Mouse (Mus musculus) cerebellum, adult 2 months (tissue): ENCODE results near the gene Mrps7. TPM values are rescaled to one million over a fixed set of nuclear protein-coding genes. Genes with fewer than 3 reads are reported as not detected.

Experiments used
- DNase-seq, 2 experiments: peaks; one replicate each; pipeline ENCODE4 v3.0.0; 2021
- H3K27ac ChIP-seq: fragments of 200-500 bp; 2 replicates; pipeline ENCODE4 v1.5.1; 2012; ENCODE audit warnings: low read length, control low read depth, inconsistent platforms; ENCODE audit not compliant: insufficient read depth
- H3K27me3 ChIP-seq: fragments of 200-500 bp; 2 replicates; pipeline ENCODE4 v1.6.1; 2012; ENCODE audit warnings: inconsistent platforms, mild to moderate bottlenecking, low read length, moderate library complexity; ENCODE audit not compliant: control insufficient read depth, insufficient read depth
- H3K4me1 ChIP-seq: fragments of 200-500 bp; 2 replicates; pipeline ENCODE4 v1.6.1; 2011; ENCODE audit warnings: low read length; ENCODE audit not compliant: control insufficient read depth, insufficient read depth
- H3K4me3 ChIP-seq: fragments of 200-500 bp; replicated peaks from 2 replicates; pipeline ENCODE3; 2011; ENCODE audit warnings: mild to moderate bottlenecking, low read depth, low read length, control low read depth; ENCODE audit not compliant: insufficient read depth
- CTCF ChIP-seq: fragments of 200-500 bp; IDR thresholded peaks from 2 replicates; pipeline ENCODE4 v1.5.1; 2011; ENCODE audit warnings: low read depth, mild to moderate bottlenecking, control low read depth, low read length, moderate library complexity, borderline replicate concordance; ENCODE audit not compliant: insufficient read depth
- POLR2A ChIP-seq: fragments of 200-500 bp; IDR thresholded peaks from 2 replicates; pipeline ENCODE4 v1.6.1; 2011; ENCODE audit warnings: low read length, control low read depth, borderline replicate concordance; ENCODE audit not compliant: insufficient read depth
- WGBS: fragments of 180-500 bp; shearing (Covaris S2); methylation state at CpG from one replicate; pipeline ENCODE4 v1.1.7; 2018; 5-methylcytosine and 5-hydroxymethylcytosine counted together
- polyA plus RNA-seq: library from polyadenylated mRNA; depleted of rRNA; stranded (reverse); fragments of >200 nt; gene quantifications from 2 replicates; pipeline ENCODE4 v1.2.3, GENCODE M21; 2012; rRNA removed

Gene Mrps7
- polyA plus RNA-seq, 1 experiment = 55.9 TPM

DNA sequence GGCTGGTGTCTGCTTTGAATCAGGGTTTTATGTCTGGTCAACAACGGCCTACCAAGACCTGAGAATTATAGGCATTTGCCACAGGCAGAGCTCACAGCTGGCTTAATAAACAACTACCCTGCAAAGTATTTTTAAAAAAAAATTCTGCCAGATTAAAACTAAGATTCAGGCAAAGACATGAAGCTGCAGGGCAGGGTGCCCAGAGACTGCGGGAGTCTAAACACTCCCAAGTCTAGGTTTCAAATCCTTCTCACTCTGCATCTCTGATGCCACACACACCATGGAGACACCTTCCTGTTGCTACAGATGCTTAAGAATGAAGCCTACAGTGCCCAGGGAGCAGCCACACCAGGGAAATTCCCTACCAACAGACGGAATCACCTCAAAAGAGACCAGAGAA lies 48.0 kb downstream of the Mrps7 start:
- WGBS = 54% methylated on average over 3 of the region's 3 CpGs
- peak overlapping the region; percentile 51 for H3K27ac ChIP-seq
- TF ChIP-seq CTCF (no peak), POLR2A (no peak)
- DNase-seq = no peak
- no peaks in the 10 kb centered on the region for H3K27me3 ChIP-seq
- H3K4me3 ChIP-seq = no peak overlapping the region
- H3K4me1 ChIP-seq = peaks cover 52% of the 10 kb centered on the region

DNA sequence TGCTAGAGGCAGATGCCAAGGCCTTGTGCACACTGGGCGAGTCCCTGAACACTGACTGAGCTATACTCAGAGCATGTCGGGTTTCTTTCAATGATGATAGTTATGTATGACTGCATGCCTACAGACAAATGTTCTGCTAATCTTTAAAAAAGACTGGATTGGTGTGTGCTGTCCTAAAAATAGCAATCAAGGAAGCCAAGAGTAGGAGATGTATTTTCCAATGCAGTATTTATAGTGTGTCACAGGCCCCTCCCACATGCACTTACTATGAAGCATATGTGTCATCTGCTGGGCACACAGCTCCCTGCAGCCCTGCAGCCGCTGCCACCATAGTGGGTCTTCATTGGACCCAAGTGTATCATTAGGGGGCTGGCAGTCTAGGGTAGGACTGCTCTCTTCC lies 49.5 kb downstream of the Mrps7 start:
- 24% methylated on average over 3 of the region's 3 CpGs for WGBS
- TF ChIP-seq POLR2A = no peak
- Histone ChIP-seq H3K27me3 (no peaks in the 10 kb centered on the region), H3K4me1 (peaks cover 48% of the 10 kb centered on the region), H3K4me3 (no peak overlapping the region), H3K27ac (peak overlapping the region; percentile 65)
- no peak for DNase-seq

DNA sequence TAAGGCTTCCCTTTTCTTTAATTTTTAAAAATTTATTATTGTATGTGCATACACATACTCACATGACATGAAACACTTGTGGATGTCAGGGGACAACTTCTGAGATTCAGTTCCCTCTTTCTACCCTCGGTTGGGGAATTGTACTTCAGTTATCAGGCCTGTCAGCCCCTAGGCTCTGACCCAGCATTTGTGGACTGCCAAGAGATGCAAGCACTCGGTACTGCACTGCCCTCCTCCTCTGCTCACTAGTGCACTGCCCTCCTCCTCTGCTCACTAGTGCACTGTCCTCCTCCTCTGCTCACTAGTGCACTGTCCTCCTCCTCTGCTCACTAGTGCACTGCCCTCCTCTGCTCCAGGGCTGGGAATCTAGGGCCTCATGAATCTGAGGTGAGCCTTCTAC lies 50.4 kb downstream of the Mrps7 start:
- WGBS = 63% methylated on average over 2 of the region's 2 CpGs
- Histone ChIP-seq H3K27me3 (no peaks in the 10 kb centered on the region), H3K4me3 (no peak overlapping the region), H3K27ac (no peak overlapping the region), H3K4me1 (peaks cover 44% of the 10 kb centered on the region)
- TF ChIP-seq CTCF (no peak), POLR2A (no peak)
- no peak for DNase-seq

Other genes starting within 250 kb of the Mrps7 start
- gene Hid1, start 236.2 kb upstream of the Mrps7 start, polyA plus RNA-seq = 105 and 106 TPM in 2 replicates
- gene Cdr2l, start 222.0 kb upstream of the Mrps7 start, polyA plus RNA-seq = 53.7 and 54.3 TPM in 2 replicates
- gene Mrpl58, start 200.2 kb upstream of the Mrps7 start, polyA plus RNA-seq = 157 and 164 TPM in 2 replicates
- 899 and 972 TPM in 2 replicates for gene Atp5h, start 184.0 kb upstream of the Mrps7 start, polyA plus RNA-seq
- 93.6 and 98.0 TPM in 2 replicates for gene Kctd2, start 183.8 kb upstream of the Mrps7 start, polyA plus RNA-seq
- 0.15 and 0.25 TPM in 2 replicates for gene Trim80, start 163.4 kb upstream of the Mrps7 start, polyA plus RNA-seq
- gene Slc16a5, start 141.5 kb upstream of the Mrps7 start, polyA plus RNA-seq = 0.08 and 0.25 TPM in 2 replicates
- 7.3 and 8.5 TPM in 2 replicates for gene Armc7, start 128.3 kb upstream of the Mrps7 start, polyA plus RNA-seq
- 98.2 and 102 TPM in 2 replicates for gene Nt5c, start 112.1 kb upstream of the Mrps7 start, polyA plus RNA-seq
- gene Jpt1, start 89.5 kb upstream of the Mrps7 start, polyA plus RNA-seq = 75.1 and 77.2 TPM in 2 replicates
- gene Sumo2, start 67.6 kb upstream of the Mrps7 start, polyA plus RNA-seq = 260 and 273 TPM in 2 replicates
- 93.2 and 104 TPM in 2 replicates for gene Nup85, start 39.5 kb upstream of the Mrps7 start, polyA plus RNA-seq
- gene Gga3, start 126 bp downstream of the Mrps7 start, polyA plus RNA-seq = 64.2 and 68.0 TPM in 2 replicates
- gene Mif4gd, start 9.0 kb downstream of the Mrps7 start, polyA plus RNA-seq = 86.9 and 97.3 TPM in 2 replicates
- 115 and 123 TPM in 2 replicates for gene Slc25a19, start 24.4 kb downstream of the Mrps7 start, polyA plus RNA-seq
- gene Grb2, start 104.7 kb downstream of the Mrps7 start, polyA plus RNA-seq = 132 and 149 TPM in 2 replicates
- gene Tmem94, start 161.5 kb downstream of the Mrps7 start, polyA plus RNA-seq = 54.2 and 57.4 TPM in 2 replicates
- 16.5 and 17.1 TPM in 2 replicates for gene Caskin2, start 209.7 kb downstream of the Mrps7 start, polyA plus RNA-seq
- 21.1 and 25.0 TPM in 2 replicates for gene Tsen54, start 210.8 kb downstream of the Mrps7 start, polyA plus RNA-seq
- gene Llgl2, start 220.1 kb downstream of the Mrps7 start, polyA plus RNA-seq = 1.8 and 2.5 TPM in 2 replicates